Mouse (Mus musculus) midbrain, postnatal 0 days (tissue): Measurements from ENCODE around the gene Atp9a. TPM values are rescaled to one million over a fixed set of nuclear protein-coding genes. Genes with fewer than 3 reads are reported as not detected.

Source experiments
- ATAC-seq: fragments of 200-750 bp; cut with Nextera tagmentation; 2 replicates; pipeline ENCODE4 v1.8.0; 2017; ENCODE audit warnings: moderate number of reproducible peaks, mild to moderate bottlenecking, moderate TSS enrichment, moderate library complexity; ENCODE audit not compliant: low FRiP score
- DNase-seq: peaks from one replicate; pipeline ENCODE4 v3.0.0-alpha.2; 2015; ENCODE audit warnings: low spot score
- H3K27ac ChIP-seq: fragments of 300-500 bp; sonication (generic); 2 replicates; pipeline ENCODE4 v1.5.1; 2014; ENCODE audit warnings: low read depth, mild to moderate bottlenecking, low read length, mixed read lengths
- H3K27me3 ChIP-seq: fragments of 300-500 bp; sonication (generic); 2 replicates; pipeline ENCODE4 v1.6.1; 2014; ENCODE audit warnings: low read length, control low read depth, mixed read lengths; ENCODE audit not compliant: insufficient read depth
- H3K36me3 ChIP-seq: fragments of 300-500 bp; sonication (generic); 2 replicates; pipeline ENCODE4 v1.6.1; 2014; ENCODE audit warnings: low read length, control low read depth, mixed read lengths; ENCODE audit not compliant: insufficient read depth
- H3K4me1 ChIP-seq: fragments of 300-500 bp; sonication (generic); 2 replicates; pipeline ENCODE4 v1.6.1; 2014; ENCODE audit warnings: mild to moderate bottlenecking, control low read depth, antibody characterized with exemption, low read length, mixed read lengths; ENCODE audit not compliant: insufficient read depth
- H3K4me2 ChIP-seq: fragments of 300-500 bp; sonication (generic); 2 replicates; pipeline ENCODE4 v1.6.1; 2014; ENCODE audit warnings: low read depth, mild to moderate bottlenecking, low read length, mixed read lengths; ENCODE audit not compliant: poor library complexity, severe bottlenecking
- H3K4me3 ChIP-seq: fragments of 300-500 bp; sonication (generic); 2 replicates; pipeline ENCODE4 v1.5.1; 2014; ENCODE audit warnings: low read depth, mild to moderate bottlenecking, low read length, moderate library complexity
- H3K9ac ChIP-seq: fragments of 300-500 bp; sonication (generic); replicated peaks from 2 replicates; pipeline ENCODE4 v1.6.1; 2014; ENCODE audit warnings: mild to moderate bottlenecking, low read length, moderate library complexity, mixed read lengths; ENCODE audit not compliant: poor library complexity, severe bottlenecking
- H3K9me3 ChIP-seq: fragments of 300-500 bp; sonication (generic); 2 replicates; pipeline ENCODE4 v1.6.1; 2016; ENCODE audit warnings: low read length, control low read depth
- CTCF ChIP-seq: IDR thresholded peaks from 2 replicates; pipeline ENCODE4 v1.5.1; 2016; ENCODE audit warnings: antibody characterized with exemption, mild to moderate bottlenecking
- WGBS: fragments of 180-500 bp; shearing (Covaris S2); extraction: QIAGEN DNeasy Blood & Tissue Kit; methylation state at CpG from one replicate; pipeline ENCODE4 v1.1.7; 2014; 5-methylcytosine and 5-hydroxymethylcytosine counted together
- polyA plus RNA-seq: library from polyadenylated mRNA; unstranded; fragments of >200 nt; fragmentation: Nextera tagmentation; extraction: Ambion mirVana; gene quantifications from 2 replicates; pipeline ENCODE4 v1.2.1, GENCODE M21; 2015
- total RNA-seq: library from RNA; depleted of rRNA; stranded (reverse); fragments of >200 nt; gene quantifications from 2 replicates; pipeline ENCODE4 v1.2.3, GENCODE M21; 2014

Atp9a gene
- total and polyA plus RNA-seq, 2 experiments from 2014 or later: 159 to 607 TPM

GRCm38 (mm10) chr2:168604655-168605070 is 137.5 kb downstream of the Atp9a start:
- H3K27ac ChIP-seq: no peak overlapping the region
- ATAC-seq: no peak

GRCm38 (mm10) chr2:168602387-168602741 is 139.8 kb downstream of the Atp9a start:
- no peak for TF ChIP-seq CTCF
- ATAC-seq (no peak), DNase-seq (no peak)
- 26% methylated on average over 12 of the region's 12 CpGs for WGBS
- 0 out of 2 replicates have a peak overlapping the region, but pooled peaks have one; percentile 24 for H3K9ac ChIP-seq
- peaks cover 5% of the 10 kb centered on the region; the same call in 1 of the 2 replicates for H3K27me3 ChIP-seq
- H3K9me3 ChIP-seq: no peaks in the 10 kb centered on the region
- no peak overlapping the region for H3K4me3 ChIP-seq
- H3K4me2 ChIP-seq: no peak overlapping the region
- H3K36me3 ChIP-seq: no peaks in the 10 kb centered on the region
- H3K27ac ChIP-seq: no peak overlapping the region
- H3K4me1 ChIP-seq: peaks cover 2% of the 10 kb centered on the region

More at GRCm38 (mm10) chr2:168604655-168605070, 137.5 kb downstream of the Atp9a start:
- 57% methylated on average over 16 of the region's 16 CpGs for WGBS
- DNase-seq: no peak
- Histone ChIP-seq H3K4me2 (no peak overlapping the region), H3K4me1 (no peaks in the 10 kb centered on the region; the same call in none of the 2 replicates), H3K9ac (no peak overlapping the region), H3K36me3 (no peaks in the 10 kb centered on the region), H3K4me3 (no peak overlapping the region), H3K27me3 (peaks cover 5% of the 10 kb centered on the region; the same call in 1 of the 2 replicates), H3K9me3 (no peaks in the 10 kb centered on the region)
- TF ChIP-seq CTCF: no peak

GRCm38 (mm10) chr2:168601491-168602386 is 140.5 kb downstream of the Atp9a start, which contains the start of gene Nfatc2:
TSS of gene Nfatc2 (minus strand) at chr2:168601657.
- Histone ChIP-seq H3K4me3 (peak within 1 kb of the TSS; percentile 63), H3K9me3 (no peaks in the 10 kb centered on the region), H3K4me1 (peaks cover 2% of the 10 kb centered on the region), H3K9ac (peak within 1 kb of the TSS; percentile 85), H3K27me3 (peaks cover 5% of the 10 kb centered on the region; the same call in 1 of the 2 replicates), H3K4me2 (peak within 1 kb of the TSS; percentile 82), H3K27ac (peak within 1 kb of the TSS; percentile 83), H3K36me3 (no peaks in the 10 kb centered on the region)
- WGBS: 1% methylated on average over 48 of the region's 56 CpGs
- ATAC-seq (peak; percentile 79), DNase-seq (peak; percentile 89)
- no peak for TF ChIP-seq CTCF

GRCm38 (mm10) chr2:168600750-168601490 is 141.3 kb downstream of the Atp9a start:
- DNase-seq: peak; percentile 62
- H3K27me3 ChIP-seq: peaks cover 5% of the 10 kb centered on the region; the same call in 1 of the 2 replicates
- WGBS: under 1% methylated on average over 32 of the region's 32 CpGs

GRCm38 (mm10) chr2:168595693-168596092 is 146.5 kb downstream of the Atp9a start:
- DNase-seq (no peak), ATAC-seq (no peak)
- H3K4me3 ChIP-seq: no peak overlapping the region
- H3K9ac ChIP-seq: no peak overlapping the region
- H3K27me3 ChIP-seq: peaks cover 4% of the 10 kb centered on the region
- H3K9me3 ChIP-seq: no peaks in the 10 kb centered on the region
- WGBS: 78% methylated on average over 7 of the region's 7 CpGs
- H3K36me3 ChIP-seq: no peaks in the 10 kb centered on the region
- H3K4me2 ChIP-seq: no peak overlapping the region
- no peak overlapping the region for H3K27ac ChIP-seq
- TF ChIP-seq CTCF: no peak
- peaks cover 2% of the 10 kb centered on the region for H3K4me1 ChIP-seq

More at GRCm38 (mm10) chr2:168600750-168601490, 141.3 kb downstream of the Atp9a start:
- ATAC-seq: peak; percentile 76
- no peaks in the 10 kb centered on the region for H3K36me3 ChIP-seq
- peak overlapping the region; percentile 63 for H3K4me3 ChIP-seq
- peaks cover 2% of the 10 kb centered on the region for H3K4me1 ChIP-seq
- H3K9ac ChIP-seq: peak overlapping the region; percentile 85
- TF ChIP-seq CTCF: no peak
- peak overlapping the region; percentile 82 for H3K4me2 ChIP-seq
- no peaks in the 10 kb centered on the region for H3K9me3 ChIP-seq
- peak overlapping the region; percentile 83 for H3K27ac ChIP-seq
